Mouse (Mus musculus) lung, postnatal 25 days (tissue): ENCODE measurements around the gene Ap3m1.
"Not testable (repeated sequence)": the region's sequence is repeated elsewhere in the genome, so short reads cannot be mapped to it uniquely, and the experiment has no call there.

ENCODE experiments used
- DNase-seq: peaks from one replicate; pipeline ENCODE4 v3.0.0; 2022; ENCODE audit warnings: low spot score

Gene Ap3m1

DNA sequence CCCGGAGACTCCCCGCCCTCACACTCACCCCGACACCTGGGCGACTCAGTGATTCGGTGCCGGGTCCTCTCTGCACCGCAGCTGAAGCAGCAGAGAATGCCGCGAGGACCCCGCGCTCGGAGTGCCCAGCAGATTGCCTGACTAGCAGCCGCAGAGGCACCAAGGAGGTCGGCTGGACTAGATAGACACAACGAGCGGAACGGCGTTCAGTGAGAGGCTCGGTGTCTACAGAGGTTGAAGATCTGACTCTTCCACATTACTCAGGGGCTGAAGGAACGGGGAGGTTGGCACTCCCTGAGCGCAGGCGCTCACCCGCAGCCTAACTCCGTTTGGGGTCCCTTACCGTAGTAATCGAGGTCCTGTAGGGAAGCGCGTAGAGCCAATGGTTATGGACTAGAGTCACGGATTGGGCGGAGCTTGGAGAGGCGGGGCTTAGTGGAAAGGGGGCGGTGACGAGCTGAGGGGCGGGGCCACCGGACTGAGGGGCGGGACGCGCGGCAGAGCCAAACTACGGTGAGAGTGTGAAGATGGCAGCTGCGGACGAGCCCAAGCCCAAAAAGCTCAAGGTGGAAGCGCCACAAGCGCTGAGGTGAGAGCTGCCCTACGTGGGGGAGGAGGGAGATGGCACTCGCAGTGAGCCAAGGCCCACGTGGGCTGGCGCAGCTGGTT is at the start of gene Ap3m1, which contains the start of gene Adk:
Gene Ap3m1, minus strand, starts transcription at position 397 of the 669 bp plus-strand sequence.
Gene Adk, plus strand, starts transcription at position 463 of the 669 bp plus-strand sequence.
- peak; percentile 93 for DNase-seq

DNA sequence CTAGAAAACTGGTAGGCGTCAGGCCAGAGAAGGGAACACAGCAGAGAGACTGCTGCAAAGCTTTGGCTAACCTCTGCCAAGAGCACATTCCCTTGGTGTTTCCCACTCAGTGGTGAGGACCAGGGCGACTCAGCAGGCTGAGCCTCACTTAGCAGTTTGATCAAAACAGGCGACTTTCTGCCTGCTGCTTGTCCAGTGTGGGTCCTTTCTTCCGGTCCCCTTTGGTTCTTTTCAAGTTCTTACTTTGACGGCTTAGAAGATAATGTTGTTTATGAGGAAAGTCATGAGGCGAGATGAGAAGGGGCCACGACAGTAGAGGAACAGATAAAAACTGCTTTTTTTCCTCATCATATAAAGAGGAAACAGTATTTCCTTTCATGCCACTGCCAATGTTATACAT is 49.3 kb upstream of the Ap3m1 start:
- DNase-seq: no peak

DNA sequence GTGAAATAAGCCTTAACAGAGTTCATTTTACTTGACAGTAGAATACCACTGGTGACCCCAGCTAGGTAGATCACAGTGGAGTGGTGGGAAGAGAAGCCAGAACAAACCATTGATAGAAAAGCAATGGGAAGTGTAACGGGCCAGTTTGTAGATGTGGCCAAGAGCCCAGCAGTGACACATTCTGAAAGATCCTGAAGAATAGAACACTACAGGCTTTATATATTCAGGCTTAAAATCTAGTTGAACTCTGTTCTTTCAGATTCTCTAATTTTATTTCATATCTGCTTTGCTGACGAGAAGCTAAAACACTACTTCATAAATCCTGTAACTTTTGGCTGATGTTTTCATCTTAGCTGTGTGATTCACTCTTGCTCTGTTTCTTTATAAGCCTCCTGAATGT is 48.6 kb upstream of the Ap3m1 start:
- DNase-seq: no peak

DNA sequence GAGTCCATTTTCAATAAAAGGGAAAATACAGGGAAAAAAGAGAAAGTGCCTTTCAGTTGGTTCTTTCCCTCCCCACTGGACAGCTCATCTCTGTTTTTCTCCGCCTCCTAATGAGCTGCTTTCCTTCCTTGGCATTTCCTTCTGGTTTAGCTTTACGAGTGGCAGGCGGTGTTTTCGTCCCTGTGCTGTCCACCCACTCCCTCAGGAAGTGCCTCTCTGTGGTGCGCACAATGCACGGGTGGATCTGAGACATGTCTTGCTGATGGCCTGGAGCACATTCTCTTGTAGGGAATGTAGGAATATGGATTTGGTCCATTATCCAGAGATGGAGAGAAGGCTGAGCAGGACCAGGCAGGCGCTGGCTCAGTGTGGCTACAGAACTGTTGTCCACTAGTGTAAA is 47.1 kb upstream of the Ap3m1 start:
- DNase-seq: no peak

DNA sequence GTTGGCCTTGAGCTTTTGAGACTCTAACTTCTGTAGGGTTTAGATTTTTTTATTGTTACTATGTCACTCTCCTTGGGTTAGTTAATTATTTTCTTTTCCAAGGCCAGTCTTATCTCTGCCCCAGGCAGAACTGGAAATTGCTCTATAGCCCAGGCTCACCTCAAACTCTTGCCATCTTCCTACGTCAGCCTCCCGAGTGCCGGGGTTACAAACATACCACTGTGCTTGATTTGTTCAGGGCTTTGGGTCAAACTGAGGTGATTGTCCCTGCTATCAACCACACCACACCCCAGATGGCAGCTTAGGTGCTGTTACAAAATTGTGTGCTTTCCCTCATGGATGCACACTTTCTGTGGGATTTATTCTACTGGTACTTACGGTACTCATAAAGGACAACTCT is 44.4 kb upstream of the Ap3m1 start:
- no peak for DNase-seq

DNA sequence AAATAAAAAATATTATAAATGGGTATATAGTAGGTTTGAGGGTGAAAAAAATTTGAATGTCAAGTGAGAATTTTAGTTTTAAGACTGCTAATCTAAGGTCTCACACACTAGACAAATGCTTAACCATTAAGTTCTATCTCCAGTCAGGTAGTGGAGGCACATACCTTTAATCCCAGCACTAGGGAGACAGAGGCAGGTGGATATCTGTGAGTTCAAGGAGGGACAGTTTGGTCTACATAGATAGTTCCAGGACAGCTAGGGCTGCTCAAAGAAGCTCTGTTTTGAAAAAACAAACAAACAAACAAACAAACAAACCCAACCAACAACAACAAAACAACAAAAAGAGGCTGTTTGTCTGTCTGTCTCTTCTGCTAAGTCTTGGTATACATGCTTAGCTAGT is 44.0 kb upstream of the Ap3m1 start:
- no peak for DNase-seq

DNA sequence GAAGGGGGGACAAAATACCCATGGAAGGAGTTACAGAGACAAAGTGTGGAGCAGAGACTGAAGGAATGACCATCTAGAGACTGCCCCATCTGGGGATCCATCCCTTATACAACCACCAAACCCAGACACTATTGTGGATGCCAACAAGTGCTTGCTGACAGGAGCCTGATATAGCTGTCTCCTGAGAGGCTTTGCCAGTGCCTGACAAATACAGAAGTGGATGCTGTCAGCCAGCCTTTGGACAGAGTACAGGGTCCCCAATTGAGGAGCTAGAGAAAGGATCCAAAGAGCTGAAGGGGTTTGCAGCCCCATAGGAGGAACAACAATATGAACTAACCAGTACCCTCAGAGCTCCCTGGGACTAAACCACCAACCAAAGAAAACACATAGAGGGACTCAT is 41.9 kb upstream of the Ap3m1 start:
- not testable (repeated sequence) for DNase-seq

DNA sequence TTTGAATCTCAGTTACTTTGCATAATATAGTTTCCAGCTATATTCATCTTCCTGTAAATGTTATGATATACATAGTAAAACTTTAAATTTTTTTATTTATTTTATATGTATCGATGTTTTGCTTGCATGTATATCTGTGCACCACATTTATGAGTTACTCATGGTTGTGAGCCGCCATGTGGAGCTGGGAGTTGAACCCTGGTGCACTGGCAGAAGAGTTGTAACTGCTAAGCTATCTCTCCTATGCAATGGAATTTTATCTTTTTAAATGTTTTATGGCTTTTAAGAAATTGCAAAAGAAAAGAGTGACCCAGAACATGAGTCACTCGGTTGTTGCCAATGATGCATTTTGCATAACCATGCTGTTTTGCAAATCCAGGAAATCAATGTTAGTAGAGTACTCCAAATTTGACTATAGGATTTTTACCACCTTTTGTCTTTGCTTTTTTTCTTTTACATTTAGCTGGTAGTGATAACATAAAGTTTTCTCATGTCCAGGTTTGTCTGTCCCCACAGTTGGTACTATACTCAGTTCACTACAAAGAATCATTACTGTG is 38.7 kb upstream of the Ap3m1 start:
- DNase-seq: no peak

DNA sequence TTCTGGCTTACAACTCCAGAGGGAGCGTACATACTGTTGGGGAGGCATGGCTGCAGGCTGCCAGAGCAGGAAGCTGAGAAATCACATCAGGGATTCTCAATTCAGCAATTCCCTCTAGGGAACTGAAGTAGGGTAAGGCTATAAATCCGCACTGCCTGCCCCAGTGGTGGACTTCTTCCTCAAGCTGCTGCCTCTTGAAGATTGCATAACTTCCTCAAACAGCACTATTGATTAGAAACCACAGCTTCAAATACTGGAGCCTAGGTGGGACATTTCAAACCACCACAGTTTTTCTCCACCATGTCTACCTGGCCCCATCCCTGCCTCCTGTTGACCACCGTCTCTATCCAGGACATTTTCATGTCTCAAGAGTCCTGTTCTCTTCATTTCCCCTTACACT is 38.1 kb upstream of the Ap3m1 start:
- DNase-seq: no peak

DNA sequence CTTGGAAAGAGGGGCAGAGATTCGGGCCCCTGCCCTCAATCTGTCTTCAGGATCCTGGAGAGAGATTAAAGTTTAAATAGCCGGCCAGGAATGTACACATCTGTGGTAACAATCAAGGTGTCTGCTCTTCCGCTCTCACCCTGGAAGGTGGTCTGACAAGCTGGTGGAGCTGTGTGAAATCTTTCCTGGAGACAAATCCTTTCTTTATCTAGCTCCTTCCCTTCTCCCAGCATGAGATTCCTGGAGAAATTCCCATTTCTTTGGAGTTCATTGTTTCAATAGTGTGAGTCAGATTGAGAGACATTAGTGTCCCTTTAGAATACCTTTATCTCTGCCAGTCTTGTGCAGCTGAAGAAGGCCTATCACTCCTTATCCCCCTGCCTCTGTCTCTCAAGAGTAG is 36.4 kb upstream of the Ap3m1 start:
- no peak for DNase-seq

DNA sequence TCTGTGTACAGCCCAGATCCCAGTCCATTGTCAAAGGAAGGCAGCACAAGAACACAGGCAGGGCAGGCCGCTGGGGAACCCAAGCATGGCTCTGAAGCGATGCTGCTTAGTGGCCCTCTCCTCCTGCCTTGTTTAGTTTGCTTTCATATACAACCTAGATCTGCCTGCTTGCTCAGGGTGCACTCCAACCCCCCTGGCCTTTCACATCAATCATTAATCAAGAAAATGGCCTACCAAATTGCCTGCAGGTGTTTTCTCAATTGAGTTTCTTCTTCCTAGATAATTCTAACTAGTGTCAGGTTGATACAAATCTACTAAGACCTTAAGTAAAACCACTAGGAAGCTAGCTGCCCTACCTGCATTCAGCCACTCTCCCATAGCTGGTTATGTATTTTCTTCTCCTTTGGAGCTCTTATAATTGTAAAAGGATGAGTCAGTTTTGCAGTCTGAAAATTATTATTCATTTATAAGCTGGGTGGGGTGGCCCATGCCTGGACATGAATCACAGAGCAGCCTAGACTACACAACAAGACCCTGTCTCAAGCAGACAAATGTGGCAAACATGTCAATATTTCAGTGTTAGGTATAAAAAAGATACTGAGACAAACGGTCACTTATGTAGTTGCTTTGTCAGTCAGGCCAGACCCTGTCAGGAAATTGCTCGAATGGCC is 35.2 kb upstream of the Ap3m1 start:
- DNase-seq: no peak

DNA sequence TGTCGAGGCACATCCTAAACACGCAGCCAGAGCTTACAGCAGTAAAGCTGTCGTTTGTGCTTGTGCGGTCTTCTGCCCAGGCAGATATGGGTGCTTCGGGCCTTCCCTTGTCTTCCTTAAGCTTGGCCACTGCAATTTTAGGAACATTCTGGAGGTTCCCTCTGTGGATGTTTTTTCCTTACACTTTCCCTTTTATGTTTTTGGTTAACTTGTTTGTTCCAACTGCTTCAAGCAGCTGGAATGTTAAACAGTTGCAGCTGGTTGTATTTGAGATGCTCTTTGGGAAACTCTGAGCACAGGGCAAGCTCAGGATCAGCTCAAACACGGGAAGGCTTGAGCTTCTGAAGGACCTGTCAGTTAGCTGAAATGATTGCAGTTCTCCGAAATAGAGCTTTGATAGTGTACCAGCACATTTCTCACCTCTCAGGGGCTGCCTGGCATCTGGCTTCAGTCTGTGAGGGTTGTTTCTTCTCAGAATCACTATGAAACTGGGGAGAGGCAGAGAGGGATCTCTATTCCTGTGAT is 34.6 kb upstream of the Ap3m1 start:
- DNase-seq: no peak

DNA sequence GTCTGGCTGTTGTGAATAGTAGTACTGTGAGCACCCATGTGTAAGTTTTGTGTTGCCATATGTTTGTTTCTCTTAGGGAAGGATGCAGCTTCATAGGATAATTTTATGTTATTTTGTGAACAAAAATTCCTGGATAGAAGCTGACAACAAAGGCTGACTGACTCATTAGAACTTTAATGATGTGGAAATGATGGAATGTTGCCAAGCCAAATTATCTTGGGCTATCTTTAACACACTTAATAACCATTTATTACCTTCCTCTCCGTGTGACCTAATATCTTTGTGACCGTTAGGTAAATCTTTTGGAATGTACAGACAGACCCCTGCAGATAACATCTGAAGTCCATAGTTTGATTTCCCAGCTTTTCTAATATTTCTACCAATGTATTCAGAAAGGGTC is 33.8 kb upstream of the Ap3m1 start:
- DNase-seq: no peak

DNA sequence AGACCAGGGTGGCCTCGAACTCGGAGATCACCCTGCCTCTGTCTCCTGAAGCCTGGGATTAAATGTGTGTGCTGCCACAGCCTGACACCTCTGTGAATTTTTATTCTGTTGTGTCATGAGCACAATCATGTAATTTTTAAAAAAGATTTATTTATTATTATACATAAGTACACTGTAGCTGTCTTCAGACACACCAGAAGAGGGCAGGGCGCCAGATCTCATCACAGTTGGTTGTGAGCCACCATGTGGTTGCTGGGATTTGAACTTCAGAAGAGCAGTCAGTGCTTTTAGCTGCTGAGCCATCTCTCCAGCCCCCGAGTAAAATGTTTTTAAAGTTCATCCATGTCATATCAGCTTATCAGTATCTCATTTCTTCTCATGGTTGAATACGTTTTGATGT is 33.4 kb upstream of the Ap3m1 start:
- no peak for DNase-seq

DNA sequence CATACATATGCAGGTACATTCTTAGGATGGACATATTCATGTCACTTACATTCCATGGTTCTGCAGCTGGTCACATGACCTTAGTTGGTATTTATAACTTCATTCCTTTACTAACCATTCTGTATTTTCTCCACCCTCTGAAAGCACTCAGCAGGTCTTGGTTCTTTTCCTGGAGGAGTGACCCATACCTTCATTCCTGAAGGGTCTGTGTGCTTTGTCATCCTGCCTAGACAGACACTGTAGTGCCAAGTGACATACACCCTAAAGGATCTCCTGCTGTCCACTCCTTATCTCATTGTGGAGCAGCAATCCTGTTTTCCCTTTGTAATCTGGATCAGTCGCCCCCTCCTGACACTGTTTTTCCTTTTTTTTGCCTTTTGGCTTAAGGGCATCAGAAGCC is 30.5 kb upstream of the Ap3m1 start:
- DNase-seq: no peak

DNA sequence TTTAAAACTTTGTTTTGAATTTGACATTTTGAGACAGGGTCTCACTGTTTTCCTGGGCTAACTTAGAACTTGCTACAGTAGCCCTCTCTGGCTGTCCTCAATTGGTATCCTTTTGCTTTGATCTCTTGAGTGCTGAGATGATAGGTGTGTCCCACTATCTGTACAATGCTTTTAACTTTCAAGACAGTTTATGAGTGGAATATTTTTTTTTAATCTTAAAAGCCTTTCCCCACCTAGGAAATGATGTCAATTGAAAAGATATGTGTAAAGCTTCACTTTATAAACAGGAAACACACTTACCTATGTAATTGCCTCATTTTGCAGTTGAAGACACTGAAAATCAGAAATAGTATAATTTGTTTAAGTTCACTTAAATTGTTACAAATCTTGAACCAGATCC is 26.2 kb upstream of the Ap3m1 start:
- no peak for DNase-seq

DNA sequence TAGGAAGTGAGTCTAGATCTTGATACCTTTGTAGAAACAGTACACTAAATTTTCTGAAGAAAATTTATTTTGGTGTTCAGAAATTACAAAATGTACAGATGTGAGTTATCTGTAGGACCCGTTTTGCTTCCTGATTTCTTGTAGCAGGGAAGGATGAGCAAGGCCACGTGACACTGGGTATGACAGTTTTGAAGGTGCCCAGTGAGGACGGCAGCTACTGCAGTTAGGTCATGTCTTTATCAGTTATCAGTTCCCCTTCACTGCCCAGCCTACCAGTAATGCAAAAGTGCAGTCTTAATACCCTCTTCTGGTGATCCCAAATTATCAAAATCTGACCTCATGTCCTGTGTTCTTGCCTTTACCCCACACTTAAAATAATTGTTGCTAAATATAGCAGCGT is 25.6 kb upstream of the Ap3m1 start:
- no peak for DNase-seq

DNA sequence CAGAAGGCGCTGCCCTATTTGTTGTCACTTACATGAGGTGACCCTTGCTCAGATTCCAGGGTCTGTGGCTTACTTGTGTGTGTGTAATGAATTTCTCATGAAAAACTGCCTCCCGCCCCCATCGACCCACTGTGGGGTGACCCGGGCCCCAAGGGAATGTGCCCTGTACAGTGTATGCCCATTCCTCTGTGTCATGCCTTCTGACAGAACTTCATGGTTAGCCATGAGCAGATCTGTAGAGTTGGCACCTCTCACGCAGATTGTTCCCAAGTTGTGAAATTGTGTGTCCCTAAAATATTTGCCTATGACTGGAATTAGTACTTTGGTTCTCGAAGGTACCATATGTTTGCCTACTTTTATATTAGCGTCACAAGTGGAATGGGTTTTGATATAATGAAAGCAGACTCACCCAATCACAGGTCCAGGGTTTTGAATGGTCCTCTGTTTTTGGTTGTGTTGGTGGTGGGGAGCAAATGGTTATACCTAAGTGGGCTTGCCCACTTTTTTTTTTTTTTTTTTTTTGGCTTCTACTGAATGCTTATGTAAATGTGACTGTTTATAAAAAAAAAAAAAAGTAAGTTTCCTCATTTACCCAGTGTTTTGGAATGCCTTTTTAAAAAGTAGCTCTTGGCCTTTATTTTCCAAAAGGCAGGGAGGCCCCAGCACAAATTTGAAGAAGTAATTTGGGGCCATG is 24.3 kb upstream of the Ap3m1 start:
- no peak for DNase-seq

DNA sequence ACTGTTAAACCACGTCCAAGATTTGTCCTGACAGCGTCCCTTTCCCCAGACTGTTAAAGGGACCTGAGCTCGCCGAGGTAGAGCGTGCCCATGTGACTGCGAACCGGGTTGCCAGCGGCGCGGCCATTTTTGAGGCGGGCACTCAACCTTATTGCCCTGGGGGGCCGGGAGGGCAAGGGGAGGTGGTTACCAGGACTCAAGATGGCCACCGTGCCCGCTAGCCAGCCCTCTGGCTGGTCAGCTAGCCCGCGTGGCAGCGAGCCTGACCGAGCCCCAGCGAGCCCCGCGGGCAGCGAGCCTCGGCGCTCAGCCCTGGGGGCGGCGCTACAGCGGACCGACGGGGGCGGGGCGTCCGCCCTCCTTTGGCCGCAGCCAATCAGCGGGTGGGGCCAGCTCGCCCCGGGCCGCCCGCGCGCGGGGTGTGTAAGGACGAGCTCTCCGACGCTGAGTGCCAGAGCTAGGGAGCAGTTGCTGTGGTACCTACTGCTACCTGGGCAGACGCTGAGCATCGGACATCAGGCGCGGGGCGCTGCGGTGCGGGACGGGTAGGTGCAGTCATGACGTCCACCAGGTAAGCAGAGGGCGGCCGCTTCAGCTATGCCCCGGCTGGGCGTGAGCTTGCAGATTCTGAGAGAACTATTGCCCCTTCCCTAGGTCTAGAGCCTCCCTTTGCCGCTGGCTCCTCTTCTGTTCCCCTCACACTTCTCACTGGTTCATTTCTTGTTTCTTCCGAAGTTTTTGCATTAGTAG is 23.6 kb upstream of the Ap3m1 start:
- peak; percentile 89 for DNase-seq

DNA sequence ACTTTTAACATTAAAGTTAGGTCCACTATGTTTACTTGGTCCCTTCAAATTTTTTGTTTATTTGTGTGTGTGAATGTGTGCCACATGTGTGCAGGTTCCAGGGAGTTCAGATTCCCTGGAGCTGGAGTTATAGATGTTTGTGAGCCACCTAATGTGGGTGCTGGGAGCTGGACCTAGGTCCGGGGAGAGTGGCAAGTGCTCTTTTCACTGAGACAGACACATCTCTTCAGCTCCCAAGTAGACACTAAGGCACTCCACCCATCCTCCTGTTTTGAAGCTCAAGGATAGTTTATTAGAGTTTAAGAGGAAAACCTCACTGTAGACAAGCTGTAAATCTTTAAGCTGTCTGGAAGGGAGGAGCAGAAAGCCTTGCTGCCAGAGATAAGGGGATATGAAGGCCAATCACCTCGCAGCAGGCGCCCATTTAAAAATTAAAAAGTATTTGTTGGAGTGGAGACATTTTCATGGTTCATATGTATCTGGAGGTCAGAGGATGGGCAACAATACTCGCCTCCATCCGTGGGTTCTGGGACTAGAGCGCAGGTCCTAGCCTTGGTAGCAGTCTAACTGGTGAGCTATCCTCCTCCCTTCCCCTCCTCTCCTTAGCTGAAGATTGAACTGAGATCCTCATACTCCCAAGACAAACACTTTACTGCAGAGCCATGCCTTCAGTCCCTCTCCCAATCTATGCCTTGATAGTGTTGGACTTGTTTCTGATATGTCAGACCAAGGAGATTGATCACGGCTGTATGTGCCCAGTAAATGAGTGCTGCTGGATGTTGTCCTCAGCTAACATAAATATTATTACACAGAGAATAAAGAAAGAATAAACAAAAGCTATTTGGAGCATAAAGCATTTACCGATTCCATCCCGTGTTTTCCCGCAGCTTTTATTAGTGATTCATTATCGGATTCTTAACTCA is 22.4 kb upstream of the Ap3m1 start:
- no peak for DNase-seq

DNA sequence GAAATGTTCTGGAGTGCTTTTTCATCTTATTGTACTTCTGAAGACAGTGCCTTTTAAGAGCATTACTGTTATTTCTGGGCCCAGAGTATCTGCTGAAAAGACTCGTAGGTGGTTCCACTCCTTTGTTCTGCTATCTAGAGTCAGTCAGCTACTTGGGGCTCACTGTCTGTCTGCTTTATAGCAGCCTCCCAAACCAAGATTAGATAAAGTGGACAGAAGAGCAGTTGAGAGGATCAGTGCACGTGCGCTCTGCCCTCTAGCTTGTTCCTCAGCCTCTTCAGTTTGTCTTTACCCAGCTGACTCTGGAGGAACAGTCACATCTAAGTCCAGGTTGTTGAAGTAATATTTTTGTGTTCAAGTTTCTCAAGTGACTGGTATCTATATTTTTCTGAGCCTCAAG is 21.7 kb upstream of the Ap3m1 start:
- DNase-seq: no peak
